Mouse (Mus musculus) retina, postnatal 1 day (tissue): ENCODE measurements around the gene Nup54.

Source experiments
- DNase-seq: peaks from one replicate; pipeline ENCODE4 v3.0.0-alpha.2; 2012

Gene Nup54

GRCm38 (mm10) chr5:92435025-92435584, at the start of gene Nup54:
Gene Nup54, minus strand, starts transcription at chr5:92435219.
- DNase-seq, result peak; percentile 98

- no peak for DNase-seq
These were observed 37.8 kb upstream of the Nup54 start for GRCm38 (mm10) chr5:92472863-92473262.

GRCm38 (mm10) chr5:92471531-92471930, 36.5 kb upstream of the Nup54 start:
- DNase-seq, result no peak

GRCm38 (mm10) chr5:92469201-92470130, 34.4 kb upstream of the Nup54 start:
- DNase-seq, result no peak

- DNase-seq, result no peak
These were observed 33.2 kb upstream of the Nup54 start for GRCm38 (mm10) chr5:92468234-92468633.

GRCm38 (mm10) chr5:92467102-92467766, 32.2 kb upstream of the Nup54 start:
- no peak for DNase-seq

- DNase-seq, result no peak
These were observed 30.5 kb upstream of the Nup54 start for GRCm38 (mm10) chr5:92465511-92465910.

GRCm38 (mm10) chr5:92461321-92461720, 26.3 kb upstream of the Nup54 start:
- peak; percentile 54 for DNase-seq

GRCm38 (mm10) chr5:92458726-92459125, 23.7 kb upstream of the Nup54 start:
- DNase-seq, result no peak

- no peak for DNase-seq
These were observed 22.4 kb upstream of the Nup54 start for GRCm38 (mm10) chr5:92457410-92457809.

- DNase-seq, result no peak
These were observed 17.9 kb upstream of the Nup54 start for GRCm38 (mm10) chr5:92452876-92453275.

GRCm38 (mm10) chr5:92446736-92447135, 11.7 kb upstream of the Nup54 start:
- no peak for DNase-seq

- DNase-seq, result no peak
These were observed 10.0 kb upstream of the Nup54 start for GRCm38 (mm10) chr5:92445016-92445415.

GRCm38 (mm10) chr5:92442914-92443313, 7.9 kb upstream of the Nup54 start:
- no peak for DNase-seq

- DNase-seq, result no peak
These were observed 6.5 kb upstream of the Nup54 start for GRCm38 (mm10) chr5:92441494-92441893.

GRCm38 (mm10) chr5:92438540-92438939, 3.5 kb upstream of the Nup54 start:
- DNase-seq, result no peak

GRCm38 (mm10) chr5:92434571-92434985, 441 bp downstream of the Nup54 start:
- DNase-seq, result no peak

GRCm38 (mm10) chr5:92434070-92434469, 949 bp downstream of the Nup54 start:
- no peak for DNase-seq

GRCm38 (mm10) chr5:92431611-92432010, 3.4 kb downstream of the Nup54 start:
- no peak for DNase-seq

- DNase-seq, result no peak
These were observed 4.3 kb downstream of the Nup54 start for GRCm38 (mm10) chr5:92430723-92431122.

GRCm38 (mm10) chr5:92424126-92424525, 10.9 kb downstream of the Nup54 start:
- DNase-seq, result no peak

GRCm38 (mm10) chr5:92413982-92414375, 21.0 kb downstream of the Nup54 start:
- DNase-seq, result no peak

GRCm38 (mm10) chr5:92413271-92413981, 21.6 kb downstream of the Nup54 start:
- no peak for DNase-seq
